Mouse (Mus musculus): Measurements from ENCODE around the gene Ccsap. TPM values are rescaled to one million over a fixed set of nuclear protein-coding genes. Genes with fewer than 3 reads are reported as not detected.

Gene Ccsap
- total RNA-seq, 2 experiments from 2014 or later, result 21.5 to 25.8 TPM

- intact Hi-C loops (cut with DNase I), result no loop called here
- no peak for DNase-seq
These were observed 20.9 kb upstream of the Ccsap start for GRCm38 (mm10) chr8:123880821-123881350.

GRCm38 (mm10) chr8:123880271-123880670 is 20.3 kb upstream of the Ccsap start:
- no peak for DNase-seq
- intact Hi-C loops (cut with DNase I), result no loop called here

GRCm38 (mm10) chr8:123877865-123878264 is 17.9 kb upstream of the Ccsap start:
- DNase-seq, result no peak
- intact Hi-C loops (cut with DNase I), result no loop called here

- intact Hi-C loops (cut with DNase I), result no loop called here
These were observed 14.3 kb upstream of the Ccsap start for GRCm38 (mm10) chr8:123874324-123874723.

GRCm38 (mm10) chr8:123873364-123873763 is 13.4 kb upstream of the Ccsap start:
- no peak for DNase-seq
- intact Hi-C loops (cut with DNase I), result no loop called here

More at GRCm38 (mm10) chr8:123874324-123874723, 14.3 kb upstream of the Ccsap start:
- no peak for DNase-seq

- no peak for DNase-seq
- intact Hi-C loops (cut with DNase I), result no loop called here
These were observed 12.0 kb upstream of the Ccsap start for GRCm38 (mm10) chr8:123872048-123872447.

GRCm38 (mm10) chr8:123866971-123867370 is 7.0 kb upstream of the Ccsap start:
- no peak for DNase-seq
- intact Hi-C loops (cut with DNase I), result no loop called here

GRCm38 (mm10) chr8:123865786-123866185 is 5.8 kb upstream of the Ccsap start:
- intact Hi-C loops (cut with DNase I), result no loop called here
- no peak for DNase-seq

GRCm38 (mm10) chr8:123860386-123860785 is 377 bp upstream of the Ccsap start:
- intact Hi-C loops (cut with DNase I), result no loop called here
- DNase-seq, result no peak

GRCm38 (mm10) chr8:123858941-123859647 is 915 bp downstream of the Ccsap start:
- peak; percentile 94 for DNase-seq
- intact Hi-C loops (cut with DNase I), result no loop called here

- intact Hi-C loops (cut with DNase I), result no loop called here
- peak; percentile 31 for DNase-seq
These were observed 1.5 kb downstream of the Ccsap start for GRCm38 (mm10) chr8:123858574-123858940.

- no peak for DNase-seq
- intact Hi-C loops (cut with DNase I), result no loop called here
These were observed 2.6 kb downstream of the Ccsap start for GRCm38 (mm10) chr8:123857361-123857760.

- DNase-seq, result no peak
These were observed 5.1 kb downstream of the Ccsap start for GRCm38 (mm10) chr8:123854733-123855475.

GRCm38 (mm10) chr8:123854252-123854651 is 5.8 kb downstream of the Ccsap start:
- DNase-seq, result no peak
- intact Hi-C loops (cut with DNase I), result no loop called here

More at GRCm38 (mm10) chr8:123854733-123855475, 5.1 kb downstream of the Ccsap start:
- intact Hi-C loops (cut with DNase I), result no loop called here

GRCm38 (mm10) chr8:123851590-123851989 is 8.4 kb downstream of the Ccsap start:
- intact Hi-C loops (cut with DNase I), result no loop called here
- DNase-seq, result no peak

- intact Hi-C loops (cut with DNase I), result loop anchor here (5.0 kb wide), 1 partner anchor 38 kb away; no protein-coding TSS in a partner anchor
- no peak for DNase-seq
These were observed 10.7 kb downstream of the Ccsap start for GRCm38 (mm10) chr8:123849352-123849751.

GRCm38 (mm10) chr8:123847546-123847945 is 12.5 kb downstream of the Ccsap start:
- DNase-seq, result no peak
- intact Hi-C loops (cut with DNase I), result loop anchor here (5.0 kb wide), 1 partner anchor 40 kb away; no protein-coding TSS in a partner anchor

GRCm38 (mm10) chr8:123846509-123846908 is 13.5 kb downstream of the Ccsap start:
- DNase-seq, result no peak
- intact Hi-C loops (cut with DNase I), result loop anchor here (5.0 kb wide), 1 partner anchor 41 kb away; no protein-coding TSS in a partner anchor

GRCm38 (mm10) chr8:123845991-123846390 is 14.0 kb downstream of the Ccsap start:
- intact Hi-C loops (cut with DNase I), result loop anchor here (5.0 kb wide), 1 partner anchor 41 kb away; no protein-coding TSS in a partner anchor
- DNase-seq, result no peak

- intact Hi-C loops (cut with DNase I), result loop anchor here (5.0 kb wide), 1 partner anchor 42 kb away; no protein-coding TSS in a partner anchor
These were observed 14.9 kb downstream of the Ccsap start for GRCm38 (mm10) chr8:123845114-123845513.

GRCm38 (mm10) chr8:123844341-123844740 is 15.7 kb downstream of the Ccsap start:
- DNase-seq, result no peak

More at GRCm38 (mm10) chr8:123845114-123845513, 14.9 kb downstream of the Ccsap start:
- no peak for DNase-seq

More at GRCm38 (mm10) chr8:123844341-123844740, 15.7 kb downstream of the Ccsap start:
- intact Hi-C loops (cut with DNase I), result no loop called here
